Mouse (Mus musculus): ENCODE measurements around the gene Cux1. TPM values are rescaled to one million over a fixed set of nuclear protein-coding genes. Genes with fewer than 3 reads are reported as not detected.

Cux1 gene
- polyA plus RNA-seq, 1 experiment from 2014 or later = 79.8 TPM

GRCm38 (mm10) chr5:136552832-136553231 lies 14.5 kb downstream of the Cux1 start:
- H3K9me3 ChIP-seq = no peaks in the 10 kb centered on the region
- H3K27me3 ChIP-seq = 0 out of 2 replicates have a peak, but pooled peaks cover 5% of the 10 kb centered on the region
- H3K9ac ChIP-seq = no peak overlapping the region
- no peak overlapping the region for H3K27ac ChIP-seq
- no peak overlapping the region for H3K4me3 ChIP-seq
- H3K4me2 ChIP-seq (replicated peaks) = no peak overlapping the region
- no peak for ATAC-seq (ENCODE audit: insufficient number of reproducible peaks, insufficient read depth, low FRiP score, low TSS enrichment)
- H3K4me1 ChIP-seq = peaks cover 41% of the 10 kb centered on the region
- no peaks in the 10 kb centered on the region for H3K36me3 ChIP-seq

- 0 out of 2 replicates have a peak, but pooled peaks cover 5% of the 10 kb centered on the region for H3K27me3 ChIP-seq
- H3K4me1 ChIP-seq = peaks cover 41% of the 10 kb centered on the region
- no peak overlapping the region for H3K4me2 ChIP-seq (replicated peaks)
- WGBS = 76% methylated on average over 3 of the region's 3 CpGs
- no peak overlapping the region for H3K9ac ChIP-seq
- no peaks in the 10 kb centered on the region for H3K9me3 ChIP-seq
- ATAC-seq (ENCODE audit: insufficient number of reproducible peaks, insufficient read depth, low FRiP score, low TSS enrichment) = no peak
- H3K4me3 ChIP-seq = no peak overlapping the region
- no peaks in the 10 kb centered on the region for H3K36me3 ChIP-seq
- no peak overlapping the region for H3K27ac ChIP-seq
These were observed 15.2 kb downstream of the Cux1 start for GRCm38 (mm10) chr5:136552093-136552492.

- H3K4me1 ChIP-seq = peaks cover 40% of the 10 kb centered on the region
- 74% methylated on average over 6 of the region's 6 CpGs for WGBS
- no peak for ATAC-seq (ENCODE audit: insufficient number of reproducible peaks, insufficient read depth, low FRiP score, low TSS enrichment)
These were observed 15.7 kb downstream of the Cux1 start for GRCm38 (mm10) chr5:136551571-136551970.

GRCm38 (mm10) chr5:136550726-136551125 lies 16.6 kb downstream of the Cux1 start:
- H3K9me3 ChIP-seq = no peaks in the 10 kb centered on the region
- peaks cover 39% of the 10 kb centered on the region for H3K4me1 ChIP-seq
- no peaks in the 10 kb centered on the region for H3K36me3 ChIP-seq
- H3K27ac ChIP-seq = no peak overlapping the region
- H3K9ac ChIP-seq = no peak overlapping the region
- no peaks in the 10 kb centered on the region for H3K27me3 ChIP-seq
- H3K4me3 ChIP-seq = no peak overlapping the region
- WGBS = 30% methylated on average over 2 of the region's 2 CpGs
- no peak overlapping the region for H3K4me2 ChIP-seq (replicated peaks)
- ATAC-seq (ENCODE audit: insufficient number of reproducible peaks, insufficient read depth, low FRiP score, low TSS enrichment) = no peak

More at GRCm38 (mm10) chr5:136551571-136551970, 15.7 kb downstream of the Cux1 start:
- Histone ChIP-seq H3K4me2 (replicated peaks) (no peak overlapping the region), H3K9ac (no peak overlapping the region), H3K27ac (no peak overlapping the region), H3K36me3 (no peaks in the 10 kb centered on the region), H3K9me3 (no peaks in the 10 kb centered on the region), H3K4me3 (no peak overlapping the region), H3K27me3 (0 out of 2 replicates have a peak, but pooled peaks cover 4% of the 10 kb centered on the region)

GRCm38 (mm10) chr5:136548776-136549175 lies 18.5 kb downstream of the Cux1 start:
- Histone ChIP-seq H3K4me1 (peaks cover 33% of the 10 kb centered on the region), H3K36me3 (no peaks in the 10 kb centered on the region), H3K9ac (no peak overlapping the region), H3K4me3 (no peak overlapping the region), H3K27ac (no peak overlapping the region), H3K27me3 (no peaks in the 10 kb centered on the region), H3K9me3 (no peaks in the 10 kb centered on the region), H3K4me2 (replicated peaks) (no peak overlapping the region)
- ATAC-seq (ENCODE audit: insufficient number of reproducible peaks, insufficient read depth, low FRiP score, low TSS enrichment) = no peak
- 69% methylated on average over 2 of the region's 2 CpGs for WGBS

GRCm38 (mm10) chr5:136545061-136545460 lies 22.2 kb downstream of the Cux1 start:
- Histone ChIP-seq H3K4me1 (peaks cover 10% of the 10 kb centered on the region), H3K4me2 (replicated peaks) (no peak overlapping the region), H3K9me3 (no peaks in the 10 kb centered on the region), H3K9ac (no peak overlapping the region), H3K4me3 (no peak overlapping the region), H3K27me3 (no peaks in the 10 kb centered on the region), H3K36me3 (no peaks in the 10 kb centered on the region), H3K27ac (no peak overlapping the region)
- 73% methylated on average over 4 of the region's 4 CpGs for WGBS
- ATAC-seq (ENCODE audit: insufficient number of reproducible peaks, insufficient read depth, low FRiP score, low TSS enrichment) = no peak

GRCm38 (mm10) chr5:136543171-136543570 lies 24.1 kb downstream of the Cux1 start:
- no peaks in the 10 kb centered on the region for H3K9me3 ChIP-seq
- ATAC-seq (ENCODE audit: insufficient number of reproducible peaks, insufficient read depth, low FRiP score, low TSS enrichment) = no peak
- no peak overlapping the region for H3K4me3 ChIP-seq
- H3K9ac ChIP-seq = no peak overlapping the region
- no peaks in the 10 kb centered on the region for H3K27me3 ChIP-seq
- H3K4me2 ChIP-seq (replicated peaks) = no peak overlapping the region
- H3K36me3 ChIP-seq = no peaks in the 10 kb centered on the region
- H3K27ac ChIP-seq = no peak overlapping the region
- H3K4me1 ChIP-seq = peaks cover 14% of the 10 kb centered on the region

GRCm38 (mm10) chr5:136540952-136541351 lies 26.3 kb downstream of the Cux1 start:
- Histone ChIP-seq H3K27me3 (no peaks in the 10 kb centered on the region), H3K9me3 (no peaks in the 10 kb centered on the region), H3K4me3 (no peak overlapping the region), H3K4me2 (replicated peaks) (no peak overlapping the region), H3K4me1 (peaks cover 9% of the 10 kb centered on the region), H3K36me3 (no peaks in the 10 kb centered on the region), H3K27ac (no peak overlapping the region), H3K9ac (no peak overlapping the region)
- no peak for ATAC-seq (ENCODE audit: insufficient number of reproducible peaks, insufficient read depth, low FRiP score, low TSS enrichment)

GRCm38 (mm10) chr5:136540055-136540838 lies 27.0 kb downstream of the Cux1 start:
- Histone ChIP-seq H3K27me3 (no peaks in the 10 kb centered on the region), H3K4me1 (peaks cover 5% of the 10 kb centered on the region; the same call in 1 of the 2 replicates), H3K27ac (no peak overlapping the region), H3K36me3 (no peaks in the 10 kb centered on the region), H3K9me3 (no peaks in the 10 kb centered on the region), H3K4me2 (replicated peaks) (no peak overlapping the region), H3K9ac (no peak overlapping the region), H3K4me3 (no peak overlapping the region)
- ATAC-seq (ENCODE audit: insufficient number of reproducible peaks, insufficient read depth, low FRiP score, low TSS enrichment) = no peak
- WGBS = 86% methylated on average over 5 of the region's 5 CpGs

GRCm38 (mm10) chr5:136536753-136537152 lies 30.5 kb downstream of the Cux1 start:
- Histone ChIP-seq H3K4me3 (no peak overlapping the region), H3K36me3 (no peaks in the 10 kb centered on the region), H3K27me3 (no peaks in the 10 kb centered on the region), H3K9me3 (no peaks in the 10 kb centered on the region), H3K9ac (no peak overlapping the region), H3K4me2 (replicated peaks) (no peak overlapping the region), H3K27ac (no peak overlapping the region), H3K4me1 (peaks cover 5% of the 10 kb centered on the region; the same call in 1 of the 2 replicates)
- no peak for ATAC-seq (ENCODE audit: insufficient number of reproducible peaks, insufficient read depth, low FRiP score, low TSS enrichment)
- WGBS = 76% methylated on average over 4 of the region's 4 CpGs

- no peak overlapping the region for H3K4me2 ChIP-seq (replicated peaks)
- 60% methylated on average over 5 of the region's 5 CpGs for WGBS
- no peaks in the 10 kb centered on the region for H3K36me3 ChIP-seq
- H3K9me3 ChIP-seq = no peaks in the 10 kb centered on the region
- no peaks in the 10 kb centered on the region for H3K27me3 ChIP-seq
- no peak overlapping the region for H3K27ac ChIP-seq
- no peak overlapping the region for H3K4me3 ChIP-seq
- ATAC-seq (ENCODE audit: insufficient number of reproducible peaks, insufficient read depth, low FRiP score, low TSS enrichment) = no peak
- H3K9ac ChIP-seq = no peak overlapping the region
- peaks cover 5% of the 10 kb centered on the region; the same call in 1 of the 2 replicates for H3K4me1 ChIP-seq
These were observed 31.1 kb downstream of the Cux1 start for GRCm38 (mm10) chr5:136535976-136536725.

GRCm38 (mm10) chr5:136535204-136535603 lies 32.1 kb downstream of the Cux1 start:
- no peak for ATAC-seq (ENCODE audit: insufficient number of reproducible peaks, insufficient read depth, low FRiP score, low TSS enrichment)
- no peaks in the 10 kb centered on the region for H3K27me3 ChIP-seq
- H3K4me1 ChIP-seq = peaks cover 5% of the 10 kb centered on the region; the same call in 1 of the 2 replicates
- no peak overlapping the region for H3K4me2 ChIP-seq (replicated peaks)
- no peaks in the 10 kb centered on the region for H3K9me3 ChIP-seq
- H3K27ac ChIP-seq = no peak overlapping the region
- H3K4me3 ChIP-seq = no peak overlapping the region
- WGBS = 60% methylated on average over 1 of the region's 1 CpGs
- no peak overlapping the region for H3K9ac ChIP-seq
- H3K36me3 ChIP-seq = no peaks in the 10 kb centered on the region
